14 mouse cellular contexts compared by ENCODE assay signal in genomic region chrX:71475084-71475483, GRCm38 (mm10).
"Had no signal": no experiment of that assay in that cellular context is flagged by ENCODE, and none has a peak within 500 bp of the region (broad histone marks: within the 10 kb centered on the region; RNA-seq: fewer than 3 reads in every experiment).

No protein-coding gene starts in this region.

- H3K4me2 ChIP-seq: limb, embryonic 12.5 days; lung, embryonic 15.5 days; midbrain, embryonic 12.5 days; stomach, embryonic 15.5 days had no signal

- H3K4me3 ChIP-seq: layer of hippocampus, adult 2 months; left cerebral cortex, adult 2 months; limb, embryonic 12.5 days; lung, embryonic 15.5 days; midbrain, embryonic 12.5 days; stomach, embryonic 15.5 days had no signal

- H3K9me3 ChIP-seq: limb, embryonic 12.5 days; lung, embryonic 15.5 days; midbrain, embryonic 12.5 days; stomach, embryonic 15.5 days had no signal

- H3K9ac ChIP-seq: limb, embryonic 12.5 days; lung, embryonic 15.5 days; midbrain, embryonic 12.5 days; stomach, embryonic 15.5 days had no signal

- H3K4me1 ChIP-seq: lung, embryonic 15.5 days; midbrain, embryonic 12.5 days; stomach, embryonic 15.5 days had no signal

- H3K27ac ChIP-seq: layer of hippocampus, adult 2 months; left cerebral cortex, adult 2 months; limb, embryonic 12.5 days; lung, embryonic 15.5 days; midbrain, embryonic 12.5 days; stomach, embryonic 15.5 days had no signal

- ATAC-seq: midbrain, embryonic 16.5 days had no signal

- H3K36me3 ChIP-seq: limb, embryonic 12.5 days; lung, embryonic 15.5 days; midbrain, embryonic 12.5 days; stomach, embryonic 15.5 days had no signal

- DNase-seq: kidney, adult 11 months; kidney, adult 9 months; kidney, postnatal 10 days; kidney, postnatal 4 days; right cerebral cortex, postnatal 14 days; thymus, adult 2 months; thymus, postnatal 25 days had no signal

- H3K27me3 ChIP-seq: limb, embryonic 12.5 days; lung, embryonic 15.5 days; midbrain, embryonic 12.5 days; stomach, embryonic 15.5 days had no signal
